Mouse (Mus musculus) liver, embryonic 14.5 days (tissue): ENCODE results near the gene Pecr.

ENCODE experiments used
- CTCF ChIP-seq: IDR thresholded peaks from 2 replicates; pipeline ENCODE4 v1.5.1; 2016; ENCODE audit warnings: antibody characterized with exemption, low read depth, control low read depth
- EP300 ChIP-seq: IDR thresholded peaks from 2 replicates; pipeline ENCODE4 v1.6.1; 2016; ENCODE audit warnings: antibody characterized with exemption, low read depth

DNA sequence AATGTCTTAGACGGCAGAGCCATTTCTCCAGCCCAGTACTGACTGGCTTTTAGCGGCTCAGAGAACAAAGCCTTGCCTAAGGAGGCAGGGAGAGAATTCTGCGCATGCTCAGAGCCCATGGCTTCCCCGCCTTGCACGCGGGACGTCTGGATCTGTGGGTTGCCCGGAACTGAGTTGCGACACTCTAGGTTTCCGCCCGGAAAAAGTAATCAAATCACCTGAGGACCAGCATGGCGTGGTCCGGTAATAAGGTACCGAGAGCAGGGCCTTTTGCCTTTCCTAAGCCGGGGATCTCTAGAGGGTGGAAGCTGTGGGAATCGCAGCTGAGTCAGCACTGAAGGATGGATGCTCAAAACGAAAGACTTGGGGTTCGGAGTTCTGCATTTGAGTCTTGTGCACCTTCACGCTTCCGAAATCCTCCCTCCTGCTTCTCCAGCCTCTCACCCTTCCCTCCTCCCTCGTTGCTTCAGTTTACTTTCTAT lies 23.2 kb upstream of the Pecr start, which contains the start of gene Xrcc5:
- TF ChIP-seq CTCF: no peak
- TF ChIP-seq EP300: no peak
